Mouse (Mus musculus): ENCODE results near the gene Sept12. TPM values are rescaled to one million over a fixed set of nuclear protein-coding genes. Genes with fewer than 3 reads are reported as not detected.

The Sept12 gene
- polyA plus RNA-seq, 1 experiment from 2014 or later: not detected

- TF ChIP-seq CTCF (IDR thresholded peaks at IDR 0.05; ENCODE audit: low read depth): no peak
Observed at GRCm38 (mm10) chr16:4960260-4960659, 37.4 kb downstream of the Sept12 start.

GRCm38 (mm10) chr16:4957446-4957845 lies 40.2 kb downstream of the Sept12 start:
- Histone ChIP-seq H3K4me2 (replicated peaks; ENCODE audit: low read depth) (no peak overlapping the region), H3K27me3 (replicated peaks; ENCODE audit: control insufficient read depth, insufficient read depth, low read length) (no peaks in the 10 kb centered on the region), H3K4me1 (replicated peaks; ENCODE audit: control insufficient read depth, insufficient read depth, low read length) (no peaks in the 10 kb centered on the region), H3K27ac (ENCODE audit: low read depth, low read length) (no peak overlapping the region), H3K36me3 (ENCODE audit: control insufficient read depth, insufficient read depth) (peaks cover 49% of the 10 kb centered on the region), H3K4me3 (ENCODE audit: low read depth, low read length) (no peak overlapping the region), H3K9me3 (ENCODE audit: control insufficient read depth) (no peaks in the 10 kb centered on the region), H3K9ac (ENCODE audit: low read depth, low read length) (no peak overlapping the region)
- no peak for TF ChIP-seq CTCF (IDR thresholded peaks at IDR 0.05; ENCODE audit: low read depth)
- 93% methylated on average over 3 of the region's 3 CpGs for WGBS
- ATAC-seq: no peak

More at GRCm38 (mm10) chr16:4960260-4960659, 37.4 kb downstream of the Sept12 start:
- Histone ChIP-seq H3K36me3 (ENCODE audit: control insufficient read depth, insufficient read depth) (peaks cover 21% of the 10 kb centered on the region), H3K9ac (ENCODE audit: low read depth, low read length) (no peak overlapping the region), H3K9me3 (ENCODE audit: control insufficient read depth) (no peaks in the 10 kb centered on the region), H3K4me3 (ENCODE audit: low read depth, low read length) (no peak overlapping the region), H3K27me3 (replicated peaks; ENCODE audit: control insufficient read depth, insufficient read depth, low read length) (no peaks in the 10 kb centered on the region), H3K4me2 (replicated peaks; ENCODE audit: low read depth) (no peak overlapping the region), H3K4me1 (replicated peaks; ENCODE audit: control insufficient read depth, insufficient read depth, low read length) (no peaks in the 10 kb centered on the region), H3K27ac (ENCODE audit: low read depth, low read length) (no peak overlapping the region)
- ATAC-seq: no peak
- WGBS: 82% methylated on average over 8 of the region's 8 CpGs

- H3K36me3 ChIP-seq (ENCODE audit: control insufficient read depth, insufficient read depth): peaks cover 57% of the 10 kb centered on the region
- no peak overlapping the region for H3K9ac ChIP-seq (ENCODE audit: low read depth, low read length)
- 96% methylated on average over 3 of the region's 3 CpGs for WGBS
- no peak overlapping the region for H3K27ac ChIP-seq (ENCODE audit: low read depth, low read length)
- no peaks in the 10 kb centered on the region for H3K9me3 ChIP-seq (ENCODE audit: control insufficient read depth)
- no peak overlapping the region for H3K4me3 ChIP-seq (ENCODE audit: low read depth, low read length)
- no peaks in the 10 kb centered on the region for H3K27me3 ChIP-seq (replicated peaks; ENCODE audit: control insufficient read depth, insufficient read depth, low read length)
- ATAC-seq: no peak
- H3K4me2 ChIP-seq (replicated peaks; ENCODE audit: low read depth): no peak overlapping the region
- TF ChIP-seq CTCF (IDR thresholded peaks at IDR 0.05; ENCODE audit: low read depth): no peak
- H3K4me1 ChIP-seq (replicated peaks; ENCODE audit: control insufficient read depth, insufficient read depth, low read length): no peaks in the 10 kb centered on the region
Observed at GRCm38 (mm10) chr16:4956609-4957008, 41.0 kb downstream of the Sept12 start.

GRCm38 (mm10) chr16:4947378-4947777 lies 50.3 kb downstream of the Sept12 start:
- no peak overlapping the region for H3K4me3 ChIP-seq (ENCODE audit: low read depth, low read length)
- 81% methylated on average over 4 of the region's 4 CpGs for WGBS
- no peaks in the 10 kb centered on the region for H3K27me3 ChIP-seq (replicated peaks; ENCODE audit: control insufficient read depth, insufficient read depth, low read length)
- no peak overlapping the region for H3K4me2 ChIP-seq (replicated peaks; ENCODE audit: low read depth)
- no peak overlapping the region for H3K27ac ChIP-seq (ENCODE audit: low read depth, low read length)
- no peaks in the 10 kb centered on the region for H3K9me3 ChIP-seq (ENCODE audit: control insufficient read depth)
- no peak for ATAC-seq
- peaks cover 73% of the 10 kb centered on the region for H3K36me3 ChIP-seq (ENCODE audit: control insufficient read depth, insufficient read depth)
- no peak overlapping the region for H3K9ac ChIP-seq (ENCODE audit: low read depth, low read length)
- no peak for TF ChIP-seq CTCF (IDR thresholded peaks at IDR 0.05; ENCODE audit: low read depth)
- H3K4me1 ChIP-seq (replicated peaks; ENCODE audit: control insufficient read depth, insufficient read depth, low read length): no peaks in the 10 kb centered on the region

- Histone ChIP-seq H3K9ac (ENCODE audit: low read depth, low read length) (no peak overlapping the region), H3K36me3 (ENCODE audit: control insufficient read depth, insufficient read depth) (peaks cover 76% of the 10 kb centered on the region), H3K27me3 (replicated peaks; ENCODE audit: control insufficient read depth, insufficient read depth, low read length) (no peaks in the 10 kb centered on the region), H3K27ac (ENCODE audit: low read depth, low read length) (no peak overlapping the region), H3K4me3 (ENCODE audit: low read depth, low read length) (no peak overlapping the region), H3K4me2 (replicated peaks; ENCODE audit: low read depth) (no peak overlapping the region), H3K4me1 (replicated peaks; ENCODE audit: control insufficient read depth, insufficient read depth, low read length) (no peaks in the 10 kb centered on the region), H3K9me3 (ENCODE audit: control insufficient read depth) (no peaks in the 10 kb centered on the region)
- WGBS: 91% methylated on average over 3 of the region's 3 CpGs
- TF ChIP-seq CTCF (IDR thresholded peaks at IDR 0.05; ENCODE audit: low read depth): no peak
- no peak for ATAC-seq
Observed at GRCm38 (mm10) chr16:4946155-4946554, 51.5 kb downstream of the Sept12 start.

- H3K9me3 ChIP-seq (ENCODE audit: control insufficient read depth): no peaks in the 10 kb centered on the region
- H3K4me2 ChIP-seq (replicated peaks; ENCODE audit: low read depth): no peak overlapping the region
- no peak for ATAC-seq
- 69% methylated on average over 4 of the region's 4 CpGs for WGBS
- H3K36me3 ChIP-seq (ENCODE audit: control insufficient read depth, insufficient read depth): peaks cover 79% of the 10 kb centered on the region
- H3K27ac ChIP-seq (ENCODE audit: low read depth, low read length): no peak overlapping the region
- no peaks in the 10 kb centered on the region for H3K4me1 ChIP-seq (replicated peaks; ENCODE audit: control insufficient read depth, insufficient read depth, low read length)
- TF ChIP-seq CTCF (IDR thresholded peaks at IDR 0.05; ENCODE audit: low read depth): no peak
- no peak overlapping the region for H3K9ac ChIP-seq (ENCODE audit: low read depth, low read length)
- no peak overlapping the region for H3K4me3 ChIP-seq (ENCODE audit: low read depth, low read length)
- H3K27me3 ChIP-seq (replicated peaks; ENCODE audit: control insufficient read depth, insufficient read depth, low read length): no peaks in the 10 kb centered on the region
Observed at GRCm38 (mm10) chr16:4945415-4945814, 52.2 kb downstream of the Sept12 start.

- Histone ChIP-seq H3K9me3 (ENCODE audit: control insufficient read depth) (no peaks in the 10 kb centered on the region), H3K36me3 (ENCODE audit: control insufficient read depth, insufficient read depth) (peaks cover 68% of the 10 kb centered on the region)
Observed at GRCm38 (mm10) chr16:4943431-4943830, 54.2 kb downstream of the Sept12 start.

More at GRCm38 (mm10) chr16:4943431-4943830, 54.2 kb downstream of the Sept12 start:
- no peak for TF ChIP-seq CTCF (IDR thresholded peaks at IDR 0.05; ENCODE audit: low read depth)
- no peaks in the 10 kb centered on the region for H3K27me3 ChIP-seq (replicated peaks; ENCODE audit: control insufficient read depth, insufficient read depth, low read length)
- no peak for ATAC-seq
- no peak overlapping the region for H3K4me3 ChIP-seq (ENCODE audit: low read depth, low read length)
- H3K4me1 ChIP-seq (replicated peaks; ENCODE audit: control insufficient read depth, insufficient read depth, low read length): no peaks in the 10 kb centered on the region; the same call in none of the 2 replicates
- H3K27ac ChIP-seq (ENCODE audit: low read depth, low read length): no peak overlapping the region
- 93% methylated on average over 3 of the region's 3 CpGs for WGBS
- H3K9ac ChIP-seq (ENCODE audit: low read depth, low read length): no peak overlapping the region
- no peak overlapping the region for H3K4me2 ChIP-seq (replicated peaks; ENCODE audit: low read depth)

Measured in intestine, postnatal 0 days (tissue).